Mouse (Mus musculus) myocyte (in vitro differentiated cells): ENCODE results near the gene Chpf2.

ENCODE experiments used
- CEBPB ChIP-seq: IDR thresholded peaks from 2 replicates; pipeline ENCODE4 v1.6.1; 2011; ENCODE audit warnings: mild to moderate bottlenecking, moderate library complexity; ENCODE audit not compliant: poor library complexity, insufficient read depth, severe bottlenecking
- E2F4 ChIP-seq: IDR thresholded peaks from one replicate; pipeline ENCODE4 v1.6.1; 2011; ENCODE audit warnings: mild to moderate bottlenecking, control low read depth, moderate library complexity; ENCODE audit not compliant: insufficient read depth
- MAX ChIP-seq: IDR thresholded peaks from one replicate; pipeline ENCODE4 v1.6.1; 2011; ENCODE audit warnings: low read depth, mild to moderate bottlenecking, control low read depth
- MYOD1 ChIP-seq, 3 experiments: IDR thresholded peaks; one replicate each; pipeline ENCODE4 v1.6.1; 2011; ENCODE audit warnings: control low read depth in 2 of 3, low read depth in 2 of 3, mild to moderate bottlenecking in 2 of 3, moderate library complexity in 1 of 3; ENCODE audit not compliant: insufficient read length in 2 of 3, control insufficient read depth in 1 of 3
- MYOG ChIP-seq, 3 experiments: IDR thresholded peaks; one replicate each; pipeline ENCODE4 v1.6.1; 2011; ENCODE audit warnings: control low read depth in 2 of 3, low read depth in 2 of 3, mild to moderate bottlenecking in 2 of 3; ENCODE audit not compliant: insufficient read length in 2 of 3, control insufficient read depth in 1 of 3, insufficient read depth in 1 of 3
- POLR2A ChIP-seq: IDR thresholded peaks from one replicate; pipeline ENCODE4 v1.6.1; 2011; ENCODE audit warnings: low read depth, mild to moderate bottlenecking, control low read depth, moderate library complexity; ENCODE audit not compliant: insufficient read length
- POLR2AphosphoS2 ChIP-seq: IDR thresholded peaks from one replicate; pipeline ENCODE4 v1.6.1; 2011; ENCODE audit warnings: low read depth, control low read depth; ENCODE audit not compliant: insufficient read length
- REST ChIP-seq: IDR thresholded peaks from one replicate; pipeline ENCODE4 v1.6.1; 2011; ENCODE audit warnings: mild to moderate bottlenecking, control low read depth, moderate library complexity; ENCODE audit not compliant: insufficient read depth, insufficient read length
- SRF ChIP-seq: IDR thresholded peaks from one replicate; pipeline ENCODE4 v1.6.1; 2011; ENCODE audit warnings: low read depth; ENCODE audit not compliant: control insufficient read depth, insufficient read length
- TCF12 ChIP-seq: IDR thresholded peaks from one replicate; pipeline ENCODE4 v1.6.1; 2011; ENCODE audit warnings: mild to moderate bottlenecking, control low read depth; ENCODE audit not compliant: poor library complexity, insufficient read depth, severe bottlenecking
- TCF3 ChIP-seq: IDR thresholded peaks from one replicate; pipeline ENCODE4 v1.6.1; 2011; ENCODE audit warnings: low read depth, control low read depth; ENCODE audit not compliant: insufficient read length
- USF1 ChIP-seq: IDR thresholded peaks from one replicate; pipeline ENCODE4 v1.6.1; 2011; ENCODE audit warnings: low read depth, mild to moderate bottlenecking, control low read depth, moderate library complexity

- no peak for TF ChIP-seq POLR2A
- TF ChIP-seq TCF12 = no peak
- TF ChIP-seq E2F4 = no peak
- TF ChIP-seq POLR2AphosphoS2 = no peak
- no peak for TF ChIP-seq MAX
- TF ChIP-seq CEBPB = no peak
- TF ChIP-seq TCF3 = no peak
- TF ChIP-seq USF1 = no peak
- no peak for TF ChIP-seq SRF
- no peak for TF ChIP-seq MYOG (IDR thresholded peaks at IDR 0.05; ENCODE audit: control insufficient read depth in 1 of 3, insufficient read depth in 1 of 3, insufficient read length in 2 of 3, low read depth in 2 of 3)
- TF ChIP-seq REST = no peak
- TF ChIP-seq MYOD1 (IDR thresholded peaks at IDR 0.05; ENCODE audit: control insufficient read depth in 1 of 3, insufficient read length in 2 of 3, low read depth in 2 of 3) = no peak
Measured at GRCm38 (mm10) chr5:24638131-24638530, 51.6 kb downstream of the Chpf2 start.
